Mouse (Mus musculus) kidney, embryonic 14.5 days (tissue): ENCODE data around the gene Atp2b2. TPM values are rescaled to one million over a fixed set of nuclear protein-coding genes. Genes with fewer than 3 reads are reported as not detected.

ENCODE experiments used
- ATAC-seq: fragments of 200-750 bp; cut with Nextera tagmentation; 2 replicates; pipeline ENCODE4 v1.8.0; 2017; ENCODE audit warnings: moderate number of reproducible peaks, mild to moderate bottlenecking, moderate TSS enrichment, moderate library complexity; ENCODE audit not compliant: low FRiP score, low TSS enrichment
- H3K27ac ChIP-seq: fragments of 300-500 bp; sonication (generic); 2 replicates; pipeline ENCODE4 v1.5.1; 2014; ENCODE audit warnings: low read depth, mild to moderate bottlenecking, low read length, moderate library complexity, mixed read lengths
- H3K27me3 ChIP-seq: fragments of 300-500 bp; sonication (generic); 2 replicates; pipeline ENCODE4 v1.6.1; 2014; ENCODE audit warnings: mild to moderate bottlenecking, low read length; ENCODE audit not compliant: control insufficient read depth, insufficient read depth
- H3K36me3 ChIP-seq: fragments of 300-500 bp; sonication (generic); 2 replicates; pipeline ENCODE4 v1.6.1; 2014; ENCODE audit warnings: low read length, mixed read lengths; ENCODE audit not compliant: control insufficient read depth, insufficient read depth
- H3K4me1 ChIP-seq: fragments of 300-500 bp; sonication (generic); 2 replicates; pipeline ENCODE4 v1.6.1; 2014; ENCODE audit warnings: low read length, mixed read lengths; ENCODE audit not compliant: control insufficient read depth, insufficient read depth
- H3K4me2 ChIP-seq: fragments of 300-500 bp; sonication (generic); replicated peaks from 2 replicates; pipeline ENCODE4 v1.6.1; 2014; ENCODE audit warnings: low read depth, mild to moderate bottlenecking, low read length
- H3K4me3 ChIP-seq: fragments of 300-500 bp; sonication (generic); 2 replicates; pipeline ENCODE4 v1.5.1; 2014; ENCODE audit warnings: mild to moderate bottlenecking, low read length
- H3K9ac ChIP-seq: fragments of 300-500 bp; sonication (generic); 2 replicates; pipeline ENCODE4 v1.6.1; 2014; ENCODE audit warnings: low read depth, mild to moderate bottlenecking, low read length, moderate library complexity
- H3K9me3 ChIP-seq: fragments of 300-500 bp; sonication (generic); 2 replicates; pipeline ENCODE4 v1.6.1; 2016; ENCODE audit warnings: low read length; ENCODE audit not compliant: control insufficient read depth
- WGBS: fragments of 180-500 bp; shearing (Covaris S2); extraction: QIAGEN DNeasy Blood & Tissue Kit; methylation state at CpG from one replicate; pipeline ENCODE4 v1.1.7; 2014; 5-methylcytosine and 5-hydroxymethylcytosine counted together
- polyA plus RNA-seq: library from polyadenylated mRNA; unstranded; fragments of >200 nt; fragmentation: Nextera tagmentation; extraction: Ambion mirVana; gene quantifications from 2 replicates; pipeline ENCODE4 v1.2.1, GENCODE M21; 2014

Atp2b2 gene
- polyA plus RNA-seq, 1 experiment from 2014 or later = 0.47 TPM

- no peaks in the 10 kb centered on the region for H3K4me1 ChIP-seq
- ATAC-seq = no peak
- 68% methylated on average over 9 of the region's 9 CpGs for WGBS
- H3K36me3 ChIP-seq = no peaks in the 10 kb centered on the region
- H3K4me3 ChIP-seq = no peak overlapping the region
- H3K27me3 ChIP-seq = no peaks in the 10 kb centered on the region
- H3K27ac ChIP-seq = no peak overlapping the region
- H3K4me2 ChIP-seq = no peak overlapping the region
- H3K9me3 ChIP-seq = no peaks in the 10 kb centered on the region
- H3K9ac ChIP-seq = no peak overlapping the region
Measured at GRCm38 (mm10) chr6:113870775-113871174, 171.6 kb downstream of the Atp2b2 start.

- ATAC-seq = no peak
- Histone ChIP-seq H3K9me3 (no peaks in the 10 kb centered on the region), H3K36me3 (no peaks in the 10 kb centered on the region), H3K27ac (no peak overlapping the region), H3K4me3 (no peak overlapping the region), H3K4me2 (no peak overlapping the region), H3K4me1 (no peaks in the 10 kb centered on the region), H3K27me3 (no peaks in the 10 kb centered on the region), H3K9ac (no peak overlapping the region)
- 84% methylated on average over 6 of the region's 6 CpGs for WGBS
Measured at GRCm38 (mm10) chr6:113868552-113868951, 173.9 kb downstream of the Atp2b2 start.

GRCm38 (mm10) chr6:113865699-113866098 is 176.7 kb downstream of the Atp2b2 start:
- H3K36me3 ChIP-seq = no peaks in the 10 kb centered on the region
- H3K4me2 ChIP-seq = no peak overlapping the region
- H3K27ac ChIP-seq = no peak overlapping the region
- no peaks in the 10 kb centered on the region for H3K9me3 ChIP-seq
- H3K4me3 ChIP-seq = no peak overlapping the region
- H3K4me1 ChIP-seq = no peaks in the 10 kb centered on the region
- no peak for ATAC-seq
- H3K27me3 ChIP-seq = no peaks in the 10 kb centered on the region
- WGBS = 73% methylated on average over 7 of the region's 7 CpGs
- no peak overlapping the region for H3K9ac ChIP-seq

GRCm38 (mm10) chr6:113864812-113865211 is 177.6 kb downstream of the Atp2b2 start:
- H3K4me3 ChIP-seq = no peak overlapping the region
- H3K27me3 ChIP-seq = no peaks in the 10 kb centered on the region
- no peak overlapping the region for H3K27ac ChIP-seq
- no peaks in the 10 kb centered on the region for H3K36me3 ChIP-seq
- WGBS = 55% methylated on average over 8 of the region's 8 CpGs
- H3K9ac ChIP-seq = no peak overlapping the region
- no peak overlapping the region for H3K4me2 ChIP-seq
- ATAC-seq = no peak
- no peaks in the 10 kb centered on the region for H3K4me1 ChIP-seq
- H3K9me3 ChIP-seq = no peaks in the 10 kb centered on the region

- Histone ChIP-seq H3K4me2 (no peak overlapping the region), H3K9me3 (no peaks in the 10 kb centered on the region), H3K27me3 (no peaks in the 10 kb centered on the region), H3K4me1 (no peaks in the 10 kb centered on the region), H3K36me3 (no peaks in the 10 kb centered on the region), H3K27ac (no peak overlapping the region), H3K4me3 (no peak overlapping the region), H3K9ac (no peak overlapping the region)
- 59% methylated on average over 4 of the region's 4 CpGs for WGBS
- ATAC-seq = no peak
Measured at GRCm38 (mm10) chr6:113862955-113863354, 179.5 kb downstream of the Atp2b2 start.

GRCm38 (mm10) chr6:113861938-113862337 is 180.5 kb downstream of the Atp2b2 start:
- no peak overlapping the region for H3K27ac ChIP-seq
- H3K9ac ChIP-seq = no peak overlapping the region
- H3K4me2 ChIP-seq = no peak overlapping the region
- H3K36me3 ChIP-seq = no peaks in the 10 kb centered on the region
- no peak overlapping the region for H3K4me3 ChIP-seq
- no peaks in the 10 kb centered on the region for H3K9me3 ChIP-seq
- WGBS = 82% methylated on average over 3 of the region's 3 CpGs
- ATAC-seq = no peak
- H3K4me1 ChIP-seq = no peaks in the 10 kb centered on the region
- H3K27me3 ChIP-seq = no peaks in the 10 kb centered on the region

- Histone ChIP-seq H3K27me3 (no peaks in the 10 kb centered on the region), H3K36me3 (no peaks in the 10 kb centered on the region), H3K4me2 (no peak overlapping the region), H3K9me3 (no peaks in the 10 kb centered on the region), H3K27ac (no peak overlapping the region), H3K4me1 (no peaks in the 10 kb centered on the region), H3K9ac (no peak overlapping the region), H3K4me3 (no peak overlapping the region)
- 62% methylated on average over 4 of the region's 4 CpGs for WGBS
- ATAC-seq = no peak
Measured at GRCm38 (mm10) chr6:113861375-113861770, 181.0 kb downstream of the Atp2b2 start.

GRCm38 (mm10) chr6:113860735-113861374 is 181.6 kb downstream of the Atp2b2 start:
- no peak overlapping the region for H3K4me3 ChIP-seq
- no peaks in the 10 kb centered on the region for H3K4me1 ChIP-seq
- no peak overlapping the region for H3K27ac ChIP-seq
- WGBS = 43% methylated on average over 15 of the region's 15 CpGs
- no peaks in the 10 kb centered on the region for H3K9me3 ChIP-seq
- peak; percentile 65 for ATAC-seq
- no peak overlapping the region for H3K4me2 ChIP-seq
- H3K36me3 ChIP-seq = no peaks in the 10 kb centered on the region
- H3K27me3 ChIP-seq = no peaks in the 10 kb centered on the region
- no peak overlapping the region for H3K9ac ChIP-seq

GRCm38 (mm10) chr6:113860023-113860734 is 182.2 kb downstream of the Atp2b2 start:
- H3K4me2 ChIP-seq = no peak overlapping the region
- WGBS = 66% methylated on average over 9 of the region's 9 CpGs
- H3K4me3 ChIP-seq = no peak overlapping the region
- ATAC-seq = 0 out of 2 replicates have a peak, but pooled peaks have one; percentile 17
- H3K9ac ChIP-seq = no peak overlapping the region
- no peaks in the 10 kb centered on the region for H3K9me3 ChIP-seq
- no peaks in the 10 kb centered on the region for H3K27me3 ChIP-seq
- no peak overlapping the region for H3K27ac ChIP-seq
- no peaks in the 10 kb centered on the region for H3K4me1 ChIP-seq
- no peaks in the 10 kb centered on the region for H3K36me3 ChIP-seq
